Mouse (Mus musculus): ENCODE measurements around the gene Sorcs2. TPM values are rescaled to one million over a fixed set of nuclear protein-coding genes. Genes with fewer than 3 reads are reported as not detected.
A peak's percentile ranks its signal among the peaks of the same experiment; 100 is the strongest.

Sorcs2 gene
- total RNA-seq (2015) (not detected in 2 replicates), total RNA-seq (2017) (not detected in 2 replicates)

DNA sequence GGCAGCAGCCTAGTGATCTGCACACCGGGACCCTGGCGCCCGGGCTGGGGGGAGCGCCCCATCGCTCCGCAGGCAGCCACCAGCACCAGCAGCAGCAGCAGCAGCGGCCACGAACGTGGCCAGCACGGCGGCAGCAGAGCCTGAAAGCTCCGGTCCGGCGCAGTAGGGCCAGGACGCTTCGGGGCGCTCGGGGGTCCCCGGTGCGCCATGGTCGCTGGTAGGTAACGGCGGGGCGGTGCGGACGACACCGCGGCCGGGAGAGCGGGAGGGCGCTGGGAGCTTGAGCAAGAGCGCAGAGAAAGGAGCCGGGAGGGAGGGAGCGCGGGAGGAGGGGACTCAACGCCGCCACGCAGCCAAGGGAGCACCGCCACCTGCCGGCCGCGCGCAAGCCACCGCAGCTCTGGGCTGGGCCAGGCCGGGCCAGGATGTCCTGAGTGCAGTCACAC, at the start of gene Sorcs2:
Sorcs2 (minus strand) TSS at position 303 of the 446 bp plus-strand sequence.
- ATAC-seq (replicated peaks; ENCODE audit: poor library complexity), result peak; percentile 90

DNA sequence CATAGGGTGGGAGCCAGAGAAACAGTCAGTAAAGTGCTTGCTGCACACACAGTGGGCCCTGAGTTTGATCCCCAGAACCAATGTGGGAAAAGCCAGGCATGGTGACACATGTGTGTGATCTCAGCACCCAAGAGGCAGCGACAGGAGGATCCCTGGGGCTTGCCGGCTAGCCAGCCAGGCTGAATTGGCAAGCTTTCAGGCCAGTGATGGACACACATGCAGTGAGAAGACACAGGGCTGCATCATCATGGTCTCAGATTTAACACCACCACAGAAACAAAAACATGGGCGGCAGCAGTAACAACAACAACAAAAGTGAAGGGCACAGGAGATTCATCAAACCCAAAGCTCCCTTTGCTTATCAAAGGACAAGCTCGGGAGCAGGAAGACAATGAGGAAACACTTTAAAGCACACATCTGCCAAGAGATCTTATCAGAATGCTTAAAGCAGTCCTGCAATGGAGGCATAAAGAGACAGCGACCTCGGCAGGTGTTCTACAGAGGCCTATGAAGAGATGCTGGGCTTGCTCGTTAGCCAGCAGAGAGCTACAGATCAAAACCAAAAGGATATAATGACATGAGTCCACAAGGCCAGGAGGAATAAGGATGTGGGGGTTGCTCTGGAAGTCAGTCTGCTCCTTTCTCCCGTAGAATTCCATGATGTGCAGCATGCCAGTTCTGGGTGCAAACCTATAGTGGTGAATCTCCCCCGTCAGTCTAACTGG, 48.4 kb upstream of the Sorcs2 start:
- no peak for ATAC-seq (replicated peaks; ENCODE audit: poor library complexity)

DNA sequence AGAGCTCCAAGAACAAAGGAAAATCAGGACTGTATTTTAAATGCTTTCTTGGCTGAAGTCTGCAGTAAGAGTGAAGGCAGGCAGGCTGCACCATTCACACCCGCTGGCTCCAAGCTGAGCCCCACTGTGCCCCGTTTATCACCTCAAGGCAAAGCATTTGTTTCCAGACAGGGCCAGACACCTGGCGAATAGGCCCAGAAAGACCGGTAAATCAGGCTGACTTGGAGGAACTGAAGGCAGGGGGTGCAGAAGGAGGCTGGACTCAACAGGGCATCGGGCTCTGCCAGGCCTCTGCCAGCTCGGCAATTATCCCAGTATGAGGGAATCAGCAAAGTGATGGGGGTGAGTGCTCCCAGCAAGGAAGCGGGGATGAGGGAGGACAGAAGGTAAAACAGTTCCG, 47.1 kb upstream of the Sorcs2 start:
- no peak for ATAC-seq (replicated peaks; ENCODE audit: poor library complexity)

DNA sequence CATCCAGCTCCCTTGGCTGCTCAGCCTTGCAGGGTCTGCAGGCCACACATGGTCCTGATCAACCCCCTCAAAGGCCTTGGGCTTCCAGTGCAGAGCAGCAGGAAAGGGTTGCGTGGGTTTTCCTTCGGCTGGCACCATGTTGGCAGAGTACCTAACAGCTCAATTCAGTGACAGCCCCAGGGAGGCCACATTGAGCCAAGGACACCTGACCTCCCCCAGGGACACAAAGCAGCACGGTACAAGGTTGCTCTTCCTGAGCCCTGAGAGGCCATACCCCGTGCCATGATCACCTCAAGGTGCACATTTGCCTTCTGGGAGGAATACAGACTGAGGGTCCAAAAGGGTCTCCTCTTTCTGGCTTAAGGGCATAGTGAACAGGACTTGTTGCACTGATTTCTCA, 46.7 kb upstream of the Sorcs2 start:
- no peak for ATAC-seq (replicated peaks; ENCODE audit: poor library complexity)

DNA sequence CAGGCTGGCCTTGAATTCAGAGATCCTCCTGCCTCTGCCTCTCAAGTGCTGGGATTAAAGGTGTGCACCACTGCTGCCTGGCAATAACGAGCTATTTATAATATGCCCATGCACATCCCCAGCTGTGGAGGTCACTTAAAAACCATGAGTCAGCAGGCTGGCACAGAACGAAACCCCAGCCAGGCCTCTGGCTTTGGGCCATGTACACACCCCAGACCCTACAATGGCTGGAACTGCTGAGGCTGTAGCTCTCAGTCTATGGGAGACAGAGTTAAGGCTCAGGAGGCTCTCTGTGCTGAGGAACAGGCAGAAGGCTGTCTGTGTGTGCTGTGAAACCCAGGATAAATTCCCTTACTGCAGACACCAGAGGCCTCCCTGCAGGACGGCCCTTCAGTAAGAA, 42.8 kb upstream of the Sorcs2 start:
- ATAC-seq (replicated peaks; ENCODE audit: poor library complexity), result no peak

DNA sequence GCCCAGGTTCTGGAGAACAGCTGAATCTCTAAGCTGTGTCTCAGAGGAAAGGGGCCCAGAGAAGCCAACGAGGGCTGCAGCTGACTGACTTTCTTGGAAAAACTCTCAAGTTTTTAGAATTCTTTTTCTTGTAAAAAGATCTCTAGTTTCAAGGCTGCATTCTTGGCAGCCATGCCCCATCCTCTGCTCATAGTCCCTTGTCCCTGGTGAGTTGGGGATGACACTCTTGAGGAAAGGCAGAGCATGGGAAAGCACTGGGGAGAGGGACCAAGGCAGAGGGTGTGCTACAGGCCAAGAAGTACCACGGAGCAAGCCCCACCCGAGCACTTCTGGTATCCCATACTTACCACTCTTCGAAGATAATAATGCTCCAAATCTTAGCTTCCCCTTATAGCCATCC, 38.9 kb upstream of the Sorcs2 start:
- ATAC-seq (replicated peaks; ENCODE audit: poor library complexity), result no peak

DNA sequence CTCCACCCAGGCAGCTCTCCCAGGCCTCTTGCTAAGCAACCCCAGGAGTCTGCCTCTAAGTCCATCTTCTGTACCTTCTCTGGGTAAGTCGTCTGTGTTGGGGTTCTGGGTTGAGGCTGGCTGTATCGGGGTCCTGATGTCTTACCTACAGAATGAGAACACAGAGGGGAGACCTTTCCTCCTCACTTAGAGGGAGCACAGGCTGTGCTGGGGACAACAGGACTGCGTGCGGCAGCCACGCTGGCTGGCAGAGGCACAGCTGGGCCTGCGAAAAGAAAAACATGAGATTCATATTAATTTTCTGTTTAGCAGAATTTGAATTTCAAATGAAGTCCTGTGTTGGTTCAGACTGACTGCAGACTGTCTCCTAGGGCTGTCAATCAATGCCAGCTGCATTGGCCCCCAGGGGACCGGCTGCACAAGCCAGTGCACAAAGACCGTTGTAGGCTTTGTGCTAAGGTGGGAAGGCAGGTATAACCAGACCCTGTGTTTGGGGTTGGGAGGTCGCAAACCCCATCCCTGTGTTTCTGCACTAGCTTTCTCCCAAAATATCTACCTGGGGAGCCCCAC, 36.5 kb upstream of the Sorcs2 start:
- ATAC-seq (replicated peaks; ENCODE audit: poor library complexity), result no peak

DNA sequence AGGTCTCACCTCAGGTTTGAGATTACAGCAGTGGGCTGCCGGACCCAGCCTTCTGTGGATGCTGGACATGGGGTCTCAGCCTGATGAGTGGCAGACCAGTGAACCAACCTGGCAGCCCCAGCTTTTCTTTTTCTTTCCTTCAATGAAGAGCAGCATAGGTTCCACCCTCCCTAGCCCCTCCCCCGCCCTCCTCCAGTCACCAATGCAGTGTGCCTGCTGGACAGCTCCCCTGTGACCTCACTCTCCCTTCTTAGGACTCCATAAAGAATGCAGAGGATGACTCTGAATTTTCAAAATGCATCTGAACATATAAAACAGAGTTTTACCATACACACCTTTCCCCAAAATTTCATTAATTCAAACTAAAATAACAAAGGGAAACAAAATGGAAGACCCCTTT, 33.8 kb upstream of the Sorcs2 start:
- no peak for ATAC-seq (replicated peaks; ENCODE audit: poor library complexity)

DNA sequence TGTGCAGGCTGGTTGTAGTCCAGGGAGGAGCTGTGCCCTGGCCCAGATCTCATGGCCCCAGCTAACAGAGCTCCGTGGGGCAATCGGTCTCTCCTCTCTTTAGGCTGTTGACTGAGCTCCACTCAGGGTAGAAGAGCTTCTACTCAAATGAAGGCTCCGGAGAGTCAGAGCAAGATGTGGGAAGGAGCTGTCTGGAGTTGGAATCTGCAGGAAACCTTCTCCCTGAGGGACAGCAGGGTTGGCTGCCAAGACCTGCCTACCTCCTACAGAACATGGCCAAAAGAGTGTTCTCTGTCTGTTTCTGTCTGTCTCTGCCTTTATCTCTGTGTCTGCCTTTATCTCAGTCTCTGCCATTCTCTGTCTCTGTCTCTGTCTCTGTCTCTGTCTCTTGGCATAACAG, 31.6 kb upstream of the Sorcs2 start:
- no peak for ATAC-seq (replicated peaks; ENCODE audit: poor library complexity)

DNA sequence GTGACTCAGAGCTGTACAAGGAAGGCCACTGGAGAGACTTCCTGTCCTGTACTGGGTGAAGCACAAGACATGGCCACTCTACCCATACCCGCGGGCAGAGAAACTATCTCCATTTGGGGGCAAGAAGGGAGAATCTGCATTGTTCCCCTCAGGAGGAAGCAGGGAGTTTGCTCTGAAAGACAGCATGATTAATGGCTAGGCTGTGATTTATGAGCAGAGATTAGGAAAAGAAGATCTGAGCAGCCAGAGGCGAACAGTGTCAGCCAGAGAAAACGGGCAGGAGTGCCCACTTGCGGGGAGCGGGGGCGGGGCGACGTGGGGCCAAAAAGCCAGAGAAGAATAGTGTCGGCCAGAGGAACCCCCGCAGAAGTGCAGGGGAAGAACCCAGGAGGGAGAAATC, 29.9 kb upstream of the Sorcs2 start:
- no peak for ATAC-seq (replicated peaks; ENCODE audit: poor library complexity)

DNA sequence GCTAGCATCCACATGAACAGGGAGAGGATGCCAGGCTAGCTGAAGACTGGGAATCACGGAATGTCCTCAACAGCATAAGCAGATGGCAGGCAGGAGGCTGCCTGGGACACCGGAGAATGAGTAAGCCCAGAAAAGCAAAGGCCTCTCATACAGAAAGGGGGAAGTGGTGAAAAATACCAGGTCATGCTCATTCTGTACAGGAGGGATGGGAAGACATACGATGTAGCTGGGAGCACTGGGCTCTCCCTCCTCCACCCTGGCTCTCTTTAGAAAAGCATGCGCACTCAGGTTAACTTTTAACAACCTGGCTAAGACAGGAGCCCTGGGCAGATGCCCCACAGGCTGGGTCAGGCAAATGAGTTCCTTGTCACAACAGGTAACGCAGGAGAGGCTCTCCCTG, 28.5 kb upstream of the Sorcs2 start:
- ATAC-seq (replicated peaks; ENCODE audit: poor library complexity), result peak; percentile 23; the same call in 1 of the 2 replicates

DNA sequence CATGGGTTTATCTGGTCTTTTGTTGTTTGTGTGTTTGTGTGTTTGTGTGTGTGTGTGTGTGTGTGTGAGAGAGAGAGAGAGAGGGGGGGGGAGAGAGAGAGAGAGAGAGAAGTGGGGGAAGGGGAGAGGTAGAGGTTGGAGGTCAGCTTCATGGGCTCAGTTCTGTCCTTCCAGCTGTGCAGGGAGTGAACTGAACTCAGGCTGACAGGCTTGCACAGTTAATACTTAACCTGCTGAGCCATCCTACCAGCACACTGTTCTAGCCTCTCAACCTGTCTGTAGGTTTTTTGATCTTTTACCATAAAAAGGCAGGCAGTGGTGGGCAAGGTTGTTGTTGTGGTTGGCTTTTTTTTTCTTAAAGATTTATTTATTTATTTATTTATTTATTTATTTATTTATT, 26.7 kb upstream of the Sorcs2 start:
- ATAC-seq (replicated peaks; ENCODE audit: poor library complexity), result no peak

DNA sequence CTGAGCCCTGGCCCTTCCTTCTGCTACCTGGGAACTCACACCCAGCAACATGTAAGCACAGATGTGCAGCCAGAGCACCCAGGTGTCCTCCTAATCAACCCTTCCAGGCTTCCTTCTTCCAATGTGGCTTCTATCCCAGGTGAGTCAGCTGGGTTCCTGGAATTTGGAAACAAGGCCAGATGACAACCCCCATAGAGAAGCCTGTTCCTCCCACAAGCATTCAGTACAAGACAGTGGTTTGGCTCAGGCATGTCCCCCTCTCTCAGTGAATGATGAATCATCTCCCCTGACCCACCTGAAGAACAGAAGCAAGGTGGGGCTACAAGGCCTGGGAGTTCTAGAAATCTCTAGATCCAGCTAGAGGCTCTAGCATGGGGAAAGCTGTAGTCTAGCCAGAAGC, 24.8 kb upstream of the Sorcs2 start:
- ATAC-seq (replicated peaks; ENCODE audit: poor library complexity), result no peak

DNA sequence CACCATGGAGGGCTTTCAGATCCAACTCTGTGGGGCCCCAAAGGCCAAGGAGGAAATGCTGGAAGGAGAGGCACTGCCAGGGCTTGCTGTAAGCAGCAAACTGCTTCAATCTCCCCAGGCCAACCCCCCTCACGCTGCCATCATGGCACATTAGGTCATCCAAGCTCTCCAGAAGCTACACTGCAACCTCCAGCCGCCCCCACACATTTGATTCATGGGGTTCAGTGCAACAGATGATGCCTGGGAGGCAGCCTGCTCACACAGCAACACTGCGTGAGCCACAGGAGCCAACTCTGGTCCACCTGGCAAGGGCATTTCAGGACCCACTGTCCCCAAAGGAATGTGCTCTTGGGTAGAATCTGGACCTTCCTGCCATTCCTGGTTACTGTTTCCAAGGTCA, 21.9 kb upstream of the Sorcs2 start:
- ATAC-seq (replicated peaks; ENCODE audit: poor library complexity), result no peak

DNA sequence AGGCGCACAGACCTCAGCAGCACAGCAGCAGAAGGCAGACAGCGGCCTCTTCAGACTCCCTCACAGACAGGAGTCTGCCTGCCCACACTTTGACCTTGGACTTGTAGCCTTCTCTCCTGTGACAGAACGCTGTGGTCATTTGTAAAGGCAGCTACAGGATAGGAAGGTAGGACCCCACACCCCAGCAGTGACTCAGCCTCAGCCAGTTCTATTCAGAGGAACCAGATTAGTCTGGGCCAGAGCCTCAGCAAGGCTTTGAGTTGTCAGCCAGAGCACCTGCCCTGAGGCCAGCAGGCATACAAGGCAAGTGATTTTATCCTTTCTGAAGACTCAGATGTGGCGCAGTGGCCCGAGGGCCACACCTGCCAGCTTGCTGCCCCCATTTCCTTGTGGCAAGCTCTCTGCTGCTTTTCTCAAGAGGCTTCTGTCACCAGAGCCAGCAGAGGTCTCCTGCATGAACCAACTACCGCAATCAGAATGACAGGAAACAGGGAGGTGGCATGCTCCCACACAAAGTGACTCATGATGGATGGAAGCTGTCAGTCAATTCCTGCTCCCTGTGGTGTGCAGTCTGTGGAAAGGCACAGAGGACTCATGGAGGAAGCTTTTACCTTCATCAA, 16.9 kb upstream of the Sorcs2 start:
- ATAC-seq (replicated peaks; ENCODE audit: poor library complexity), result no peak

DNA sequence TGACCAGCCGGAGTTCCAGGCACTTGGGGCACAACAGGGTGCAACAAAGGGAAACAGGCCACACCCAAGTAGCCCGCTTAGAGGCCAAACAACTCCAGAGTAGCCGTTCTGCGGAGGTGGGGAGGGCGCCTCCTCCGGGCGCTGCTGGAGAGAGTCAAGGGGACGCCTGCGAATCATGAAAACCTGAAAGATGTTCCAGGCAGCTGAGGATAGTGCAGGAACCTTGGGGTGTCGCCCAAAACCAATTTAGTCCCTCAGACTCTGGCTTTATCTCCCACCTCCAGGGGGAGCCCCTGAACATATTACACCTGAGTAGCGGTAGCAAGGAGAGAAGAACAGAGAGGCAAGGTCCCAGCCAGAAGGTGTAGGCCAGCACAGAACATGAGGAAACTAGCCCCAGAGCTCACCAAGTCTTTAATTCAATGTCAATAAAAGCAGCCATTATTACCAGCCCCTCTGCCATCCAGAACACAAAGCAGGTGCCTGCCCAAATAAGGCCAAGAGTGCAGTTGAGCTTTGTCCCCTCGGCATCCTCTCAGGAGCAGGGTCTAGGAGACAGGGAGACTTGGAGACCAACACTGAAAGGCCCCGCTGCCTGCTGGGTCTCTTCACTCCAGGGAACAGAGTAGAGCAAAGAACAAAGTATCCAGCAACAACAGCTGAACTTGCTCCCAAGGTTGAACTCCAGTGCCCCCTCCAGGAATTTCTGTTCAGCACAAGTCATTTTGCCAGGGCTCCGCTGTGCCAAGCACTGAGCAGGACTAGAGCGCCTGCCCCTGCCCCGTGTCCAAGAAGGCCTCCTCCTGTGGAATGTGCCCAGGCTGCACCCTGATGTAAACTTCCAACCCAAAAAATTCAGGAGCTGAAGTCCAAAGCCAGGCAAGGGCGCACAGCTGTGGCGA, 775 bp upstream of the Sorcs2 start:
- ATAC-seq (replicated peaks; ENCODE audit: poor library complexity), result peak; percentile 57

DNA sequence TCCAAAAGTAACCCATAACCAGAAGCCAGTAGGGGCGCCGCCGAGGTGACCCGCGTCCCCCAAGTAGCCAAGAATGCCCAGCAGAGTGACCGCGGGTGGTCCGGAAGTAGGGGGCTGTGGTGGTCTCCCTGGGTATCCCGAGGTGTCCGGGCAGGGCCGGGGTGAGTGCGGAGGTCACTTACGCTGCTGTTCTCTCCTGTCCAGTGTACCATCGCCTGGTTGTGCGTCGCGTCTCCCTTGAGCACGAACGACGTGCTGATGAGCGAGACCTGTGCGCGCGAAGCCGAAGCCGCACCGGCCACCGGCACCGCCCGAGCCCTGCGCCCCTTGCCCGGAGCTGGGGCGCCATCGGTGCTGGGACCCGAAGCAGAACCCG, 567 bp downstream of the Sorcs2 start:
- no peak for ATAC-seq (replicated peaks; ENCODE audit: poor library complexity)

DNA sequence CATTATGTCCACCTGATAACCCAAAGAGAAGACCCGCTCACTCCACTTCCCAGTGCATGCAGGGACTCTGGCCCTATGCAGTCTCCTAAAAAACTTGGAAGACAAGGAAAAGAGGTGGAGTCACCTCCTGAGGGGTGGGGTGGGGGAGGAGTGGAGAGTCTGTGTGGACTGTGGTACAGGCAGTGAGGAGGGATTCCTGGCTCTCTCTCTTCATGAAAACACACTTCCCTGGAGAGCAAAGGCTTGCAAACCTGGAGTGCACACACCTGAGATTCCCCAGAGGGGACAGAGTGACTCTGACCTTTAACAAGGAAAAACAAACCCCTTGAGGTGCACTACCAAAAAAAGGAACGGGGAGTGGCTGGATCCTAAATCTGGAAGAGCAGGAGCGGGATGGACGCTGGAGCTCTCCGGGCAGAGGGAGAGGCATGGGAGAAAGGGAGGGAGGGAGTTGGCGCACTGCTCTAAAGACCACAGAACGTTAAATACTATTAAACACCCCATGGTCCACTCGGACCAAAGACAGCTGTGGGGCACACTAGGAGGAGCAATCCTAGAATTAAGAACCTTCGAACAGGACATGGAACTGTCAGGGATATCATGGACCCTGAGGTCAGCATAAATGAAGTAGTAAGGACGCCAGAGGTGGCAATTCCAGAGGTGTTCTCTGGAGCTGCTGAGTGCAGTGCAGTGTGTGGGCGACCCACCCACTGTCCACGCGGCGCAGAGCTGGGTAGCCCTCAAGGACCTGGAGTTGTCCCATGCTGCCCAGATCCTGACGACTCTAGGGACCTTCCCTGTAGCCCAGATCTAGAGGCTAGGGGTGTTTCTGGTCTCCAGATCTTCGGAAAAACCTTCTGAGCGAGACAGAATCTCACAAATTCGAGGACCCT, 1.2 kb downstream of the Sorcs2 start:
- ATAC-seq (replicated peaks; ENCODE audit: poor library complexity), result no peak

DNA sequence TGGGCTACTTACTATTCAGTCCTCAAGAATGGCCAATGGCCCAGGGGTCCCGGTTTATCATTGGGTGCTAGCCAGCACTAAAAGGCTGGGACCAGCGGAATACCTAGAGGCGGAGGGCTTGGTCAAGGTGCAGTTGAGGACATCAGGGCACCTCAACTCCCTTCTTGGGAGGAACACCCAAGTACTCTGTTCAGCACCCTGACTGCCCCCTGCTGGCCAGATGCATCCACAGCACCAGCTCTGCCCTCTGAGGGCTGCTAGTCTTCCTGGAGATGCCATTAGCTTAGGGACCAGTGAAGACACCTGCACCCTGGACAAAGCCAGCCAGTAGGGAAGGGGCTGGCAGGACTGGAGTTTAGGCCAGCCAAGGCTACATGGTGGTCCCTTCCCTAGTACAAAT, 1.9 kb downstream of the Sorcs2 start:
- ATAC-seq (replicated peaks; ENCODE audit: poor library complexity), result peak; percentile 69

DNA sequence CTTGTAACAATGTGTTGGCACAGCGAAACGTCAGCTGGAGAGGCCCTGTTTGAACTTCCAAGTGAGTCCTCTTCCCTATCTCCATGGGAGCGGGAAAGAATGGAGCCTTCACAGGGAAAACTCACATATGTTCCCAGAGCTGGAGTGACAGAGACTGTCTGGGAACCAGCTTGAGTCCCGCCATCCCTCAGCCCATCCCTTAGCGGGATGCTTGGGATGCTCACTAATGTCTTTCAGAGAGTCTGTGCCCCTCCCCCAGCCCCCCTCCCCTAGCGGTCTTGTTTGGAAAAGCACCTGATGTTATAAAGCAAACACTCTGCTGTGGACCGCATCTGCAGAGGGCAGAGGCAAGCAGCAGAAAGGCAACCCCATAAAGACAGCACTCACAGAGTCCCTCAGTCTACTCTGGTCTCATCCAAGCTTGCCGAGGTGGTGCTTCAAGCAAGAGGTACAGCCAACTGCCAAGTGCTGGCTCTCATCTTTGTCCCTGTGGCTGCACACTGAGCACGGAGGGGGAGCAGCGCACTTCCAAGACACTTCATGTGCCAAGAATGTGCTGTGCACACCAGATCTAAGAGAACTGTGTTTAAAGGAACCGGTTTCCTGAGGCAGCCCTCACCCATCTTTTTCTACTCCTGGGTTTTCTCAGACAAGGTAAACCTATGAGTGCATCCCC, 3.0 kb downstream of the Sorcs2 start:
- no peak for ATAC-seq (replicated peaks; ENCODE audit: poor library complexity)

Measured in megakaryocyte progenitor cell, adult 5-6 weeks (primary cell).